Mouse (Mus musculus) left cerebral cortex, adult 2 months (tissue): ENCODE measurements at regions not wholly inside any gene's neighbourhood (a gene's known extent, or its start where the extent isn't known, plus 50 kb on each side); places are given as distances from the start of the nearest gene placed in this dataset.

Experiments
- DNase-seq, 2 experiments: peaks; one replicate each; pipeline ENCODE4 v3.0.0; 2021 to 2022; ENCODE audit warnings: low spot score in 2 of 2, mixed read lengths in 1 of 2; ENCODE audit errors: extremely low spot score in 1 of 2
- H3K27ac ChIP-seq: fragments of 200-600 bp; 2 replicates; pipeline ENCODE4 v1.8.1; 2022
- H3K4me3 ChIP-seq: fragments of 200-600 bp; 2 replicates; pipeline ENCODE4 v1.8.1; 2022
- CTCF ChIP-seq: fragments of 200-600 bp; IDR thresholded peaks from 2 replicates; pipeline ENCODE4 v1.8.1; 2022; ENCODE audit warnings: antibody characterized with exemption, mild to moderate bottlenecking, moderate library complexity
- intact Hi-C: fragments of 180-260 bp; cut with DNase I; formaldehyde crosslinking; loops from one replicate; pipeline ENCODE4 v1.15.1; 2025

DNA sequence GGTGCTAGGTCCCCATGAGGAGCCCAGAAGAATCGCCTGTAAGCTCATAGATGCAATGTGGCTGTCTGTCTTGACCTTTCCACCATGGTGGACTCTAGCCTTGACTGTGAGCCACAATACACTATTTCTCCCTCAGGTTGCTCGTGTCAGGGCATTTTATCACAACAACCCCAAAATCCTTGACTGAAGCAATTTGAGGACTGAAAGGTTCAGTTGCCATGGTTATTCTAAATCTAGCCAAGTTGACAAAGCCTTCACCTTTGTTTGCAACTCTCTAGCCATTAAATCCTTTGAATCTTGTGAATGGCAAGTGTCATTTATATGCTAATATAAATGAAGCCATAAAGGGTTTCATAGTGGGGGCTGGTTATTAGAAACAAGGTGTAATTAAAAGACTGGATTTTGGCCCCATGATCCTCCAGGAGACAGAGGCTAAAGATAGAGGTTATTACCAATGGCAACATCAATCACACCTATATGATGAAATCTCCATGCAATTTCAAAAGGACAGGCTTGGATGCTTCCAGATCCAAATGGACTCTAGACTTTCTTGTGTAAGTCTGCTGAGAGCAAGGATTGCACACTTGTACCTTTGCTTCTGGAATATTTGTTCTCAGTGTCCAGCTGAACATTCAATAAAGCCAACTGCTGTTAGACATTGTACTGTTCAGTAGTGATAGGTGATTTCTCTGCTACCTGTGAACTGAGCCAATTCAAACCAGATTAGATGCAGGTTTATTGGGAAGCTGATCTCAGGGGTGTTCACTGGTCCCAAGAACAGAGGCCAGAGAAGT is 59.5 kb upstream of the Mocs1 start:
- DNase-seq: no peak
- Histone ChIP-seq H3K4me3 (no peak overlapping the region), H3K27ac (no peak overlapping the region)
- no peak for TF ChIP-seq CTCF
- intact Hi-C loops: no loop called here

DNA sequence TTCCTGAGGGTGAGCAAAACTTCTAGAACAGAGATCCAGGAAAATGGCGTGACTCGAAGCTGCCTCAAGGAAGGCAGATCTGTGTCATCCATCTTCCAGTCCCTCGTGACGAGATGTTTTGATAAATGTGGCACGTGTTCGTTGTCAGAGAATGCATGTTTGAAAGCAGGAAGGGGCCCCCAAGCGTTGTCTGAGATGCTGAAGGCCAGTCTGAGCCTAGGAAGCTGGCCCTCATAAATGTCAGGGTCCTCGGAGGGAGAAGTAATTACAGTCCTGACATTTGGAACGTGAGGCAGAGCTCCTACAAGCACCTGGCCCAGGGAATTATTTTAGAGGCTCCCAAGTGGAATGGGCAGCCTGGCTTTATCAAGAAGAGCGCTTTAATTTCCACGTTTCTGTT is 50.5 kb upstream of the Mocs1 start:
- Histone ChIP-seq H3K27ac (no peak overlapping the region), H3K4me3 (no peak overlapping the region)
- DNase-seq: no peak
- TF ChIP-seq CTCF: no peak
- intact Hi-C loops: no loop called here
